Mouse (Mus musculus): Measurements from ENCODE around the gene Taar8b.
"Not testable (repeated sequence)": the region's sequence is repeated elsewhere in the genome, so short reads cannot be mapped to it uniquely, and the experiment has no call there.

Taar8b gene

DNA sequence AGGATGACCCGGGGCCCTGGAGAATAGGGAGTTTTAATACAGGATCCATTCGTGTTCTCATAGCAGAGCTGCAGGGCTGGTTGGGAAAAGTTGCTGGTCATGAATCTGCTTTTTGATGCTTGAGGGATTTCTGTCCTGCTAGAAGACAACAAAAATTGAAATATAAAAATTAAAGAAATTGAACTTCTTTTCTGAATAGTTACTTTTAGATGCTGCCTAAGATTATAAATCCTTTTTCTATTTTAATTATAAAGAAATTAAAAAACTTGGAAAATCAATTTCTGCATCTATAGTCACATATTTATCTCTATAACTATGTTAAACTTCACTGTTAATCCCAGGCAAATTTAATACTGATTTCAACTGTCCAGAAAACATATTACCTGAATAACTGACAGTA is at the start of gene Taar8b:
Gene Taar8b (minus strand): TSS at position 101 of the 400 bp plus-strand sequence.
- DNase-seq (ENCODE audit: extremely low spot score) = no peak

DNA sequence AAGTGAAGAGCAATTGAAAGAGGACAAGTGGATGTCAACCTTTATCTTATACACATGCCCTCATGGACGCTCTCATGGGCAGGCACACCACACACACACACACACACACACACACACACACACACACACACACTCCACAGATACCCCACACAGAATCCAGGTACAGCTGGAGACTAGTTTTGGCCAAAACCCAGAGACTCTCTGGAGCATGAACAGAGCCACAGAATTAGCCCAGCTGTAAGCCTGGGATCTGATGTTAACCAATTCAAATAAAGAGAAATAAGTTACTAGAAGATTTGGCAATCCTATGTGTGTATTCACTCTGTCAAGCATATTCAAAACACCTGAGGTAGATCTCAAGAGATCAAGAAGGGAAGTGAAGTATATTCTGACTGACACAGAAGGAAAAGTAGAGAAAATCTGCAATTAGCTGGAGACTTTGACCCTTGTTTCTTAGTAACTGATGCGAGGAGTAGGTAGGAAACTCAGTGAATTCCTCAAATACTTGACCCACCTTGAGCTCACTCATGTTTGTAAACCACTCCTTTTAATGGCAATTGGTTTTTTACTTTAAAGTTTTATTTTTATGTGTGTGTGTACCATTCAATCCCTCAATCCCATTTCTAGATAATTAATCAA is 46.6 kb upstream of the Taar8b start:
- no peak for DNase-seq (ENCODE audit: extremely low spot score)

GRCm38 (mm10) chr10:24134071-24134645 is 42.1 kb upstream of the Taar8b start:
- no peak for DNase-seq (ENCODE audit: extremely low spot score)

GRCm38 (mm10) chr10:24133132-24133531 is 41.0 kb upstream of the Taar8b start:
- no peak for DNase-seq (ENCODE audit: extremely low spot score)

- DNase-seq (ENCODE audit: extremely low spot score) = no peak
Measured at GRCm38 (mm10) chr10:24132273-24132672, 40.2 kb upstream of the Taar8b start.

- peak; percentile 59 for DNase-seq (ENCODE audit: extremely low spot score)
Measured at GRCm38 (mm10) chr10:24131451-24132262, 39.6 kb upstream of the Taar8b start.

- DNase-seq (ENCODE audit: extremely low spot score) = peak; percentile 54
Measured at GRCm38 (mm10) chr10:24111116-24111778, 19.2 kb upstream of the Taar8b start.

DNA sequence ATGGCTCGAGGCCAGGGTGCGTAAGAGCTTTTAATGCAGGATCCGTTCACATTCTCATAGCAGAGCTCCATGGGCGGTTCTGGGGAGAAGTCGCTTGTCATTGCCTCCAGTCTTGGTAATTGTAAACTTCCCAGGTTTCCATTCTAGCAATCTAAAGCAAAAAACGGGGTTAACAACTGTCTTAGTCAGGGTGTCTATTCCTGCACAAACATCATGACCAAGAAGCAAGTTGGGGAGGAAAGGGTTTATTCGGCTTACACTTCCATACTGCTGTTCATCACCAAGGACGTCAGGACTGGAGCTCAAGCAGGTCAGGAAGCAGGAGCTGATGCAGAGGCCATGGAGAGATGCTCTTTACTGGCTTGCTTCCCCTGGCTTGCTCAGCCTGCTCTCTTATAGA is 17.3 kb upstream of the Taar8b start, which contains the start of gene Taar9:
Gene Taar9 (minus strand): TSS at position 101 of the 400 bp plus-strand sequence.
- not testable (repeated sequence) for DNase-seq (ENCODE audit: extremely low spot score)

DNA sequence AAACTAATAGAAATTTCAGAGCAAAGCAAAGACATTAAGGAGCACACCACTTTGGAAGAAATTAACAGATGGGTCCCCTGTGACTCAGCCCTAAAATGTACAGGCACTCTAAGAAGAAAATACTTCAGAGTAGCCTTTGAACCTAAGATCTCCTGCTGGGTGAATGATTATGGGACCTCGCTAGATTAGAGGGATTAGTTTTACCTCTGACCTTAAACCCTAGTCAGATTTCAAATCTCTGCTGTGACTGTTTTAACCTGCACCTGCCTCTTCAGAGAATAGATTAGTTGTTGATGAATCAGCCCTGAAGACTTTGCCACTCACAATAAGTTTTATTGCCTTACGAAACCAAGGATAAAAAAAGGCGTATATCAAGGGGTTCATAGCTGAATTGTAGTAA is 16.1 kb upstream of the Taar8b start:
- DNase-seq (ENCODE audit: extremely low spot score) = no peak

DNA sequence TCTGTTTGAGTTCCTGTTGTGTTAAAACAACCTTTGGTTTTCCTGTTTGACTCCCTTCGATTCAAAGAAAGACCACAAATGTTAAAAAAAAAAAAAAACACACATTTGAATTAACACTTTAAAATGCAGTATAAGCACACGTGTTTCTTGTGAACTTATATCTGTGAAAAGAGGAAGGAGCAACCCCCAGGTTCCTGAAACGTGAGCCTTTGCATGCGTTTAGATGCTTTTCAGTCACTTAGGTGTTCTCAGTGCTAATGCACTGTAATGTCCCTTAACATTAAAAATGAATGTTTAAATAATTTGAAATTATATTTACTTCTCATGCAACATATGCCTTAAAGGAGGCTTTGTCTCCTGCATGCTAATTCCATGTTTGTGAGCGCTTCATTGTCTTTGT is 15.7 kb upstream of the Taar8b start:
- no peak for DNase-seq (ENCODE audit: extremely low spot score)

- DNase-seq (ENCODE audit: extremely low spot score) = not testable (repeated sequence)
Measured at GRCm38 (mm10) chr10:24103299-24103698, 11.2 kb upstream of the Taar8b start.

- DNase-seq (ENCODE audit: extremely low spot score) = not testable (repeated sequence)
Measured at GRCm38 (mm10) chr10:24101812-24102211, 9.7 kb upstream of the Taar8b start, which contains the start of gene Taar8c. Gene Taar8c (minus strand): TSS chr10:24101912.

DNA sequence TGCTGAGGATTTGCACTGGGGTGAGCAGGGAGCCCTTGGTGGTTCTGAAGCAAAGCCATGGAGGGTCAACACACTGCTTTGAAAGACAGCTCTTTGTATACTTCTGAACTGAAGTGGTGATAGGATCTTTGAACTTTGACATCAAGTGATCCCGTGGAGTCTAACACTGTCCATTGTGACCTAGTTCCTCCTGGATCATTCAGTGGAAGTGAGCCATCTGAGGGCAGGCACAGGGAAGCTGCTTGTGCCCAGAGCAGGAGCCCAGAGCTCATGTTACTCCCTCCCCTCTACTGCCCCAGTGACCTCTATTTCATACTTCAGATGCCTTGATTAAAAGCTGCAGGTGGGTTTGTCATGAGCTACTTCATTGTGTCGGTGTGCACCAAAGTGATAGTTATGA is 4.9 kb upstream of the Taar8b start:
- not testable (repeated sequence) for DNase-seq (ENCODE audit: extremely low spot score)

- DNase-seq (ENCODE audit: extremely low spot score) = no peak
Measured at GRCm38 (mm10) chr10:24087168-24087567, 4.9 kb downstream of the Taar8b start.

DNA sequence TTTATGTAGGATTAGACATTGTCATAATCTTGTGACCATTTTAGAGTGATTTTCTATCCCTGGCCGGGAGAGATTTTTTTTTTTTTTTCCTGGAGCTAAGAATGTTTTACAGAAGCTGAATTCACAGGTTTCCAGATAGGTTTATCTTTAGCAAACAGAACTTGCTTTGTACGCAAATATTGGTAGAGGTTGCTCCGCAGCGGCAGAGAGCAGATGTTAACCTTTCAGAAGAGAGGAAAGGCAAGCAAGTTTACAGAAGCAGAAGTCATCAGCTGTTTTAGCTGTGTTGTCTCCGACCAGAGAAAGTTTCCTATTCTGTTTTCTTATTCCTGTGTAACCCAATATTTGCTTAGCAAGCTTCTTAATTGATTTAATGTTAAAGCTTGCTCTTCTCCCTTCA is 5.5 kb downstream of the Taar8b start:
- no peak for DNase-seq (ENCODE audit: extremely low spot score)

- no peak for DNase-seq (ENCODE audit: extremely low spot score)
Measured at GRCm38 (mm10) chr10:24085936-24086335, 6.2 kb downstream of the Taar8b start.

DNA sequence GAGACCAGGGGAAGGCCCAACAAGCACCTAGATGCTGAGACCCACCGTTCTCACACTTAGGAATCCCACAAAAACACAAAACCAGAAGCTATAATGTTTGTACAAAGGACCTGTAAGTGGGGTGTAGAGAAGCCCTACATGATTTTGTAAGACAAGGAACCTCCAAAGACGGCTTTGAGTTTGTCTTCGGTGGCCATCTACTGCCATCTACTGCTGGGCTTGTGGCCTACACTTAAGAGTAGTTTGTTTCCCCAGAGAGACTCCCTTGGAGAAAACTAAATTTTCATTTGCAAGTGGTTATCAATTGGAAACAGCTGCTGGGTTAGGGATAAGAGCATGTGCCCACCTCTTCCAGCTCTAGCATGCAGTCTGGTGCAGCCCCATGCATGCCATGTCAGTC is 11.9 kb downstream of the Taar8b start:
- DNase-seq (ENCODE audit: extremely low spot score) = peak; percentile 37

DNA sequence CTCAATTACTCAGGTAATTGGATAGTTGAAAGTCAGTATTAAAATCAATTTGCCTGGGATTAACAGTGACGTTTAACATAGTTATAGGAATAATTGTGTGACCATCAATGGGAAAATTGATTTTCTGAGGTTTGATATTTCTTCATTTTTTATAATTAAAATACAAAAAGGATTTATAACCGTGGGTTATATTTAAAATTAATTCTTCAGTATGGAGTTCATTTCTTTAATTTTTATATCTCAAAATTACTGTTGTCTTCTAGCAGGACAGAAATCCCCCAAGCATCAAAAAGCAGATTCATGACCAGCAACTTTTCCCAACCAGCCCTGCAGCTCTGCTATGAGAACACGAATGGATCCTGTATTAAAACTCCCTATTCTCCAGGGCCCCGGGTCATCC is 15.9 kb downstream of the Taar8b start, which contains the start of gene Taar8a:
Gene Taar8a (plus strand): TSS at position 301 of the 400 bp plus-strand sequence.
- not testable (repeated sequence) for DNase-seq (ENCODE audit: extremely low spot score)

DNA sequence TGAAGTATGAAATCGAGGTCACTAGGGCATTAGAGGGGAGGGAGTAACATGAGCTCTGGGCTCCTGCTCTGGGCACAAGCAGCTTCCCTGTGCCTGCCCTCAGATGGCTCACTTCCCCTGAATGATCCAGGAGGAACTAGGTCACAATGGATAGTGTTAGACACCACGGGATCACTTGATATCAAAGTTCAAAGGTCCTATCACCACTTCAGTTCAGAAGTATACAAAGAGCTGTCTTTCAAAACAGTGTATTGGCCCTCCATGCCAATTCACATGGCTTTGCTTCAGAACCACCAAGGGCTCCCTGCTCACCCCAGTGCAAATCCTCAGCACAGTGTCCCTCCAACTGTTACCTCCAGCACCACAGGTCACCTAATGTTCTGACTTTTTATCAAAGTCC is 17.3 kb downstream of the Taar8b start:
- not testable (repeated sequence) for DNase-seq (ENCODE audit: extremely low spot score)

- no peak for DNase-seq (ENCODE audit: extremely low spot score)
Measured at GRCm38 (mm10) chr10:24058986-24059385, 33.1 kb downstream of the Taar8b start.

DNA sequence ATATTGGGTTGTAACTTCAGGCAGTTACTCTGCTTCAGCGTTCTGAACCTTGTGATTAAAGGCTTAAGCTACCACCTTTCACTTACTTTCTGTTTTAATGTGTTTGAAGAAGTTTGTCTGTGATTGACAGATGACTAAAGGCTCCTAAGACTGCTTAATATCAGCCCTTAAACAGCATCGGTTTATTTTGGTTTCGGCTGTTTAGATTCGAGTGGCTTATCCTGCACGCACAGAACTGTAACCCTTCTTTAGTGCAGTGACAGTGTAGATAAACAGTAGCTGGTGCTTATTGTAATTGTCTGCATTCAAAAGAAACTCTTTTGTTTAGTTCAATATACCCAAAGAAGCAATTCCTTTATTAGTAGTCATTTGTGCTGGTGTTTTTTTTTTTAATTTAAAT is 40.1 kb downstream of the Taar8b start:
- DNase-seq (ENCODE audit: extremely low spot score) = no peak

DNA sequence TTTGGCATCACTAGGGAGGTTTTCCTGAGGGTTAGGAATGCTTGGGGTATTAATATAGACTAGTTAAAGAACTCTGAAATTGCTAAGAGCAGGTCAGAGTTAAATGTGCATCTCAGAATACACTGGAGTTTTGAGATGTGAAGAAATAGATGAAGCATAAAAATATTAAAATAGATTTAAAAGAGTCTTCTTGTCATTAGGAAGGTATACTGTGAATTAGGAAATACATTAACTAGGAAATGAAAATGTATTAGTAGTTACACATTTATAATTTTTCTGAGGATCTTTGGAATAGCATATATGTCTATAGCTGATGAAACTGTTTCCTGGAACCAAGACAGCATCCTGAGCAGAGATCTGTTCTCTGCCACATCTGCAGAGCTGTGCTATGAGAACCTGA is 42.9 kb downstream of the Taar8b start, which contains the start of gene Taar7f:
Gene Taar7f (plus strand): TSS at position 301 of the 400 bp plus-strand sequence.
- no peak for DNase-seq (ENCODE audit: extremely low spot score)
